Mouse (Mus musculus) megakaryocyte-erythroid progenitor cell, adult 5-6 weeks (primary cell): ENCODE data around the gene Tubb5. TPM values are rescaled to one million over a fixed set of nuclear protein-coding genes. Genes with fewer than 3 reads are reported as not detected.

ENCODE experiments used
- ATAC-seq: replicated peaks from 2 replicates; pipeline ENCODE4 v1.8.0; 2016; ENCODE audit warnings: mild to moderate bottlenecking, inconsistent platforms; ENCODE audit not compliant: severe bottlenecking, poor library complexity, low FRiP score, low TSS enrichment
- total RNA-seq, 2 experiments: library from RNA; stranded (forward) in 1 of 2; stranded (reverse) in 1 of 2; fragments of 200-1000, 215-1000 nt in 1 of 2; fragments of >200 nt in 1 of 2; fragmentation: Nextera tagmentation in 1 of 2; gene quantifications; 2 replicates each; pipeline ENCODE4 v1.2.3; 2014 to 2017

The Tubb5 gene
- total RNA-seq, 2 experiments from 2014 or later = 823 to 844 TPM

GRCm38 (mm10) chr17:35832400-35833238 lies 5.5 kb downstream of the Tubb5 start:
- ATAC-seq = no peak

- ATAC-seq = peak; percentile 90
These were observed 8.4 kb downstream of the Tubb5 start for GRCm38 (mm10) chr17:35829737-35830136.

- no peak for ATAC-seq
These were observed 12.8 kb downstream of the Tubb5 start for GRCm38 (mm10) chr17:35825109-35825850.

GRCm38 (mm10) chr17:35824402-35824801 lies 13.7 kb downstream of the Tubb5 start:
- no peak for ATAC-seq

- ATAC-seq = peak; percentile 74
These were observed 14.9 kb downstream of the Tubb5 start, which contains the start of gene Flot1 for GRCm38 (mm10) chr17:35822964-35823937. Gene Flot1, plus strand, starts transcription at chr17:35823230.

GRCm38 (mm10) chr17:35822564-35822963 lies 15.5 kb downstream of the Tubb5 start:
- ATAC-seq = no peak; the same call in 1 of the 2 replicates

GRCm38 (mm10) chr17:35821439-35822430 lies 16.4 kb downstream of the Tubb5 start, which contains the start of gene Ier3:
Gene Ier3, plus strand, starts transcription at chr17:35821684.
- ATAC-seq = peak; percentile 18

GRCm38 (mm10) chr17:35820111-35820510 lies 18.0 kb downstream of the Tubb5 start:
- no peak for ATAC-seq

- ATAC-seq = no peak
These were observed 20.9 kb downstream of the Tubb5 start for GRCm38 (mm10) chr17:35817226-35817625.

GRCm38 (mm10) chr17:35816686-35817085 lies 21.4 kb downstream of the Tubb5 start:
- no peak for ATAC-seq

- no peak for ATAC-seq
These were observed 22.3 kb downstream of the Tubb5 start for GRCm38 (mm10) chr17:35815836-35816235.

GRCm38 (mm10) chr17:35814678-35815077 lies 23.4 kb downstream of the Tubb5 start:
- ATAC-seq = no peak

GRCm38 (mm10) chr17:35813653-35814052 lies 24.5 kb downstream of the Tubb5 start:
- 0 out of 2 replicates have a peak, but pooled peaks have one; percentile 24 for ATAC-seq

- 0 out of 2 replicates have a peak, but pooled peaks have one; percentile 7 for ATAC-seq
These were observed 24.9 kb downstream of the Tubb5 start for GRCm38 (mm10) chr17:35813245-35813647.

GRCm38 (mm10) chr17:35812736-35813135 lies 25.4 kb downstream of the Tubb5 start:
- ATAC-seq = no peak

- no peak for ATAC-seq
These were observed 25.8 kb downstream of the Tubb5 start for GRCm38 (mm10) chr17:35812307-35812706.

GRCm38 (mm10) chr17:35810900-35811648 lies 27.0 kb downstream of the Tubb5 start:
- peak; percentile 55 for ATAC-seq
